ENCODE assay signal across 9 mouse cellular contexts in genomic region chr9:92249987-92250772, GRCm38 (mm10). TPM values are rescaled to one million over a fixed set of nuclear protein-coding genes. Genes with fewer than 3 reads are reported as not detected.
DNase-seq lines count a peak whose midpoint lies in the region; ATAC-seq and TF ChIP-seq lines count a peak whose summit lies in the region.
"Had no signal": no experiment of that assay in that cellular context is flagged by ENCODE, and none has a peak within 500 bp of the region (broad histone marks: within the 10 kb centered on the region; RNA-seq: fewer than 3 reads in every experiment).

No protein-coding gene starts in this region.

- peak; percentile 77 for ATAC-seq in G1E (ENCODE audit: extremely low read depth, insufficient number of reproducible peaks, low FRiP score, poor library complexity, severe bottlenecking)
- peak; percentile 96 for ATAC-seq in forebrain, embryonic 15.5 days (replicated peaks)
- peak; percentile 93 for ATAC-seq in neural tube, embryonic 15.5 days (ENCODE audit: low FRiP score)

- peak overlapping the region; percentile 55 for H3K27ac ChIP-seq in forebrain, embryonic 15.5 days (replicated peaks)
- peak overlapping the region; percentile 82 for H3K27ac ChIP-seq in neural tube, embryonic 15.5 days (replicated peaks)

- H3K36me3 ChIP-seq in G1E (replicated peaks): peaks cover 16% of the 10 kb centered on the region
- H3K36me3 ChIP-seq in forebrain, embryonic 15.5 days: no peaks in the 10 kb centered on the region
- no peaks in the 10 kb centered on the region for H3K36me3 ChIP-seq in neural tube, embryonic 15.5 days

- H3K9me3 ChIP-seq in G1E (replicated peaks): no peaks in the 10 kb centered on the region
- H3K9me3 ChIP-seq in forebrain, embryonic 15.5 days: no peaks in the 10 kb centered on the region
- no peaks in the 10 kb centered on the region for H3K9me3 ChIP-seq in neural tube, embryonic 15.5 days (replicated peaks)

- H3K4me1 ChIP-seq in G1E (ENCODE audit: insufficient read depth, low read depth, low read length): peaks cover 44% of the 10 kb centered on the region
- H3K4me1 ChIP-seq in forebrain, embryonic 15.5 days: peaks cover 15% of the 10 kb centered on the region; the same call in 1 of the 2 replicates
- peaks cover 16% of the 10 kb centered on the region for H3K4me1 ChIP-seq in lung, adult 2 months (ENCODE audit: control insufficient read depth, insufficient read depth, low read length)
- peaks cover 18% of the 10 kb centered on the region; the same call in 1 of the 2 replicates for H3K4me1 ChIP-seq in neural tube, embryonic 15.5 days

- TF ChIP-seq POLR2A in lung, adult 2 months (IDR thresholded peaks at IDR 0.05; ENCODE audit: borderline replicate concordance, extremely low read depth, low read depth, low read length): peak; percentile 87; the same call in 1 of the 2 replicates

- intact Hi-C loops in heart, postnatal 25 days (cut with DNase I): loop anchor here (2.0 to 5.0 kb wide), 4 partner anchors 15 to 207 kb away; partner anchors contain the start of gene Plscr4

- H3K27me3 ChIP-seq in G1E (ENCODE audit: insufficient read depth, low read length): no peaks in the 10 kb centered on the region
- no peaks in the 10 kb centered on the region for H3K27me3 ChIP-seq in forebrain, embryonic 15.5 days
- no peaks in the 10 kb centered on the region for H3K27me3 ChIP-seq in neural tube, embryonic 15.5 days (replicated peaks)

- H3K4me3 ChIP-seq in G1E (ENCODE audit: low read depth, low read length): peak overlapping the region; percentile 88
- H3K4me3 ChIP-seq in forebrain, embryonic 15.5 days: peak overlapping the region; percentile 57
- H3K4me3 ChIP-seq in lung, adult 2 months (replicated peaks; ENCODE audit: extremely low read depth, low read depth, low read length): peak overlapping the region; percentile 88
- peak overlapping the region; percentile 66 for H3K4me3 ChIP-seq in neural tube, embryonic 15.5 days (replicated peaks)

- under 1% methylated on average over 40 of the region's 40 CpGs for WGBS in forebrain, embryonic 15.5 days
- under 1% methylated on average over 40 of the region's 40 CpGs for WGBS in lung, adult 2 months
- under 1% methylated on average over 40 of the region's 40 CpGs for WGBS in neural tube, embryonic 15.5 days

- DNase-seq in G1E (ENCODE audit: low spot score): peak; percentile 53
- peak; percentile 33 for DNase-seq in cerebellum, adult 18-20 months
- peak; percentile 73 for DNase-seq in heart, postnatal 25 days (ENCODE audit: low spot score)
- DNase-seq in layer of hippocampus, adult 18-20 months (ENCODE audit: low spot score in 2 of 2): peak; percentile 9 to 36
- peak; percentile 80 for DNase-seq in lung, adult 2 months
- DNase-seq in testis, postnatal 10 days (ENCODE audit: low spot score): peak; percentile 77

- H3K4me2 ChIP-seq in forebrain, embryonic 15.5 days (replicated peaks): peak overlapping the region; percentile 84
- H3K4me2 ChIP-seq in neural tube, embryonic 15.5 days: peak overlapping the region; percentile 90

- H3K9ac ChIP-seq in forebrain, embryonic 15.5 days (replicated peaks): peak overlapping the region; percentile 62
- H3K9ac ChIP-seq in neural tube, embryonic 15.5 days (replicated peaks): peak overlapping the region; percentile 61

- TF ChIP-seq CTCF in G1E (IDR thresholded peaks at IDR 0.05; ENCODE audit: low read depth, low read length): no peak
- no peak for TF ChIP-seq CTCF in lung, adult 2 months (IDR thresholded peaks at IDR 0.05; ENCODE audit: insufficient read depth, low read length)

RNA-seq across cellular contexts. Expression of gene Plscr1, which starts 0.6 kb away (rescaled TPM):
- 76.7 and 80.3 TPM in 2 replicates for total RNA-seq in G1E (2014; fragmentation: Nextera tagmentation)
- 146 and 180 TPM in 2 replicates for total RNA-seq in G1E (2017)
- polyA plus RNA-seq in G1E (2012): 124 and 157 TPM in 2 replicates
- polyA plus RNA-seq in forebrain, embryonic 15.5 days (2015; fragmentation: Nextera tagmentation; extraction: Ambion mirVana): 5.7 and 6.8 TPM in 2 replicates
- 10 to 100 TPM in 1 of 2 experiments, 1 to 10 TPM in 1; 9.6 to 10.8 TPM for total RNA-seq in heart, postnatal 25 days (2021)
- total RNA-seq in layer of hippocampus, adult 18-20 months (2021): 1 to 10 TPM; 1.2 to 2.3 TPM
- 30.0 and 34.1 TPM in 2 replicates for polyA plus RNA-seq in lung, adult 2 months (2012; rRNA removed)
- polyA plus RNA-seq in neural tube, embryonic 15.5 days (2015; fragmentation: Nextera tagmentation; extraction: Ambion mirVana): 9.6 and 18.7 TPM in 2 replicates

RNA-seq across cellular contexts. Expression of gene Plscr2, which starts 25.2 kb away (rescaled TPM):
- total RNA-seq in G1E (2014; fragmentation: Nextera tagmentation) (2.5 and 6.2 TPM in 2 replicates), G1E (2017) (2.5 and 2.6 TPM in 2 replicates)
- 0.07 TPM in 1 of 2 replicates, not detected in the other for polyA plus RNA-seq in G1E (2012)
- 0.99 and 1.3 TPM in 2 replicates for polyA plus RNA-seq in forebrain, embryonic 15.5 days (2015; fragmentation: Nextera tagmentation; extraction: Ambion mirVana)
- total RNA-seq in heart, postnatal 25 days (2021): 10 to 100 TPM; 24.4 to 26.4 TPM
- 1 to 10 TPM; 2.2 to 2.6 TPM for total RNA-seq in layer of hippocampus, adult 18-20 months (2021)
- polyA plus RNA-seq in lung, adult 2 months (2012; rRNA removed): 13.0 and 22.7 TPM in 2 replicates
- 0.87 and 1.2 TPM in 2 replicates for polyA plus RNA-seq in neural tube, embryonic 15.5 days (2015; fragmentation: Nextera tagmentation; extraction: Ambion mirVana)

RNA-seq across cellular contexts. Expression of gene Plscr5, which starts 57.4 kb away (rescaled TPM):
- not detected in 2 replicates for total RNA-seq in G1E (2014; fragmentation: Nextera tagmentation)
- total RNA-seq in G1E (2017): not detected in 2 replicates
- not detected in 2 replicates for polyA plus RNA-seq in G1E (2012)
- polyA plus RNA-seq in forebrain, embryonic 15.5 days (2015; fragmentation: Nextera tagmentation; extraction: Ambion mirVana): 0.24 and 0.26 TPM in 2 replicates
- total RNA-seq in heart, postnatal 25 days (2021): not detected
- not detected for total RNA-seq in layer of hippocampus, adult 18-20 months (2021)
- polyA plus RNA-seq in lung, adult 2 months (2012; rRNA removed): not detected in 2 replicates
- polyA plus RNA-seq in neural tube, embryonic 15.5 days (2015; fragmentation: Nextera tagmentation; extraction: Ambion mirVana): 0.40 and 0.93 TPM in 2 replicates
- polyA plus RNA-seq: large intestine, adult 2 months had no signal

RNA-seq across cellular contexts. Expression of gene 1700057G04Rik, which starts 59.0 kb away (rescaled TPM):
- total RNA-seq in G1E (2014; fragmentation: Nextera tagmentation) (not detected in 2 replicates), G1E (2017) (0.22 TPM in 1 of 2 replicates, not detected in the other)
- not detected in 2 replicates for polyA plus RNA-seq in G1E (2012)
- not detected in 2 replicates for polyA plus RNA-seq in forebrain, embryonic 15.5 days (2015; fragmentation: Nextera tagmentation; extraction: Ambion mirVana)
- not detected for total RNA-seq in heart, postnatal 25 days (2021)
- not detected for total RNA-seq in layer of hippocampus, adult 18-20 months (2021)
- polyA plus RNA-seq in lung, adult 2 months (2012; rRNA removed): not detected in 2 replicates
- not detected in 2 replicates for polyA plus RNA-seq in neural tube, embryonic 15.5 days (2015; fragmentation: Nextera tagmentation; extraction: Ambion mirVana)
- polyA plus RNA-seq: large intestine, adult 2 months had no signal

Comparison
In these comparisons a context has a peak if more than half of its experiments do, and no peak if none do; other contexts are left out.
1. Peak in every context shown above with its lines: DNase-seq, ATAC-seq, H3K4me3 ChIP-seq and H3K27ac ChIP-seq.
2. DNase-seq: peak in every context shown above with its lines; median percentile 80 in lung, adult 2 months; 77 in testis, postnatal 10 days; 73 in heart, postnatal 25 days; 53 in G1E; 33 in cerebellum, adult 18-20 months; 22 in layer of hippocampus, adult 18-20 months.